Mouse (Mus musculus) E14TG2a.4 (cell line): ENCODE measurements at regions not wholly inside any gene's neighbourhood (a gene's known extent, or its start where the extent isn't known, plus 50 kb on each side); places are given as distances from the start of the nearest gene placed in this dataset.

Experiments used
- CTCF ChIP-seq: conservative IDR thresholded peaks from 2 replicates; pipeline ENCODE4 v1.5.1; 2014; ENCODE audit warnings: low read length
- NANOG ChIP-seq: IDR thresholded peaks from 2 replicates; pipeline ENCODE4 v1.6.1; 2014; ENCODE audit warnings: borderline replicate concordance, low read length, mixed read lengths
- POU5F1 ChIP-seq: IDR thresholded peaks from 2 replicates; pipeline ENCODE4 v1.6.1; 2014; ENCODE audit warnings: low read length, borderline replicate concordance

DNA sequence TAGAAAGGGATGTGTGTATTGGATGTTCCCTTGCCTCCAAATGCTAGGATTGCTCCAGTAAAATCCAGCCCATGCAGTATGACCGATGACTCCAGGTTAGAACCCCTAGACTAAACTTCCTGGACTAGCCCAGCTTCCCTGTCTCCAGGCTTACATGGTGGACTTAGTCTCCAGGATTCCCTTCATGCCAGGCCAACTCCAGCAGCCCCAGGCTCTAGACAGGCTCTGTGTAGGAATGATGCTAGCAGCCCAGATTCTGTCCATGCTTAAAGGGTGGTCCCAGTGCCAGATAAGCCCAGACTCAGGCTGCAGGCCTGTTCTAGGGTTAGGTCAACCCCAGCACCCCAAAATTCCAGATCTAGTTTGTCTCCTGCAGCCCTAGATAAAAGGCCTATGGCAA, 196.3 kb upstream of the Tas2r119 start:
- no peak for TF ChIP-seq CTCF
- no peak for TF ChIP-seq POU5F1
- no peak for TF ChIP-seq NANOG
